ENCODE assay signal across 30 mouse cellular contexts in the genomic region with DNA sequence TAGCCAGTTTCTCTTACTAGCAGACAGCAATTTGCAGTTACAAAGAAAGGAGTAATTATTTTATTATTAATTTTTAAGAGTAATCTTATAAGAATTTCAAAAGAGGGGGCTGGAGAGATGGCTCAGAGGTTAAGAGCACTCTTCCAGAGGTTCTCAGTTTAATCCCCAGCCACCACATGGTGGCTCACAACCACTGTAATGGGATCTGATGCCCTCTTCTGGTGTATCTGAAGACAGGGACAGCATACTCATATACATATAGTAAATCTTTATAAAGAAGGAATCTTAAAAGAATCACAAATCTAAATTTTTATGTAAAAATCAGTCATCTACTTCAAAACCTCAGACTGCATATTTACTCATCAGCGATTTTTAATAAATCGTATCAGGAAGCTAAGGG.
DNase-seq lines count a peak whose midpoint lies in the region; ATAC-seq and TF ChIP-seq lines count a peak whose summit lies in the region.
"Had no signal": no experiment of that assay in that cellular context is flagged by ENCODE, and none has a peak within 500 bp of the region (broad histone marks: within the 10 kb centered on the region; RNA-seq: fewer than 3 reads in every experiment).

No protein-coding gene starts in this region.

- TF ChIP-seq EP300 in heart, postnatal 0 days (IDR thresholded peaks at IDR 0.05; ENCODE audit: low read depth) = no peak
- no peak for TF ChIP-seq EP300 in liver, postnatal 0 days (IDR thresholded peaks at IDR 0.05; ENCODE audit: low read depth)

- H3K4me2 ChIP-seq in heart, postnatal 0 days (ENCODE audit: low read depth, low read length) = no peak overlapping the region
- H3K4me2 ChIP-seq in liver, postnatal 0 days (ENCODE audit: low read depth, low read length) = no peak overlapping the region
- H3K4me2 ChIP-seq: embryonic facial prominence, embryonic 15.5 days; forebrain, embryonic 12.5 days; heart, embryonic 15.5 days; hindbrain, embryonic 12.5 days; kidney, embryonic 15.5 days; liver, embryonic 15.5 days; midbrain, embryonic 12.5 days; neural tube, embryonic 15.5 days had no signal

- H3K9me3 ChIP-seq in heart, postnatal 0 days (replicated peaks; ENCODE audit: control insufficient read depth, low read length) = no peaks in the 10 kb centered on the region
- H3K9me3 ChIP-seq in heart, embryonic 10.5 days = no peaks in the 10 kb centered on the region
- no peaks in the 10 kb centered on the region for H3K9me3 ChIP-seq in liver, postnatal 0 days (ENCODE audit: low read length)
- no peaks in the 10 kb centered on the region for H3K9me3 ChIP-seq in limb, embryonic 10.5 days (replicated peaks)
- H3K9me3 ChIP-seq: embryonic facial prominence, embryonic 10.5 days; embryonic facial prominence, embryonic 15.5 days; forebrain, embryonic 12.5 days; heart, embryonic 15.5 days; hindbrain, embryonic 12.5 days; kidney, embryonic 15.5 days; liver, embryonic 15.5 days; megakaryocyte, embryonic 14.5 days; midbrain, embryonic 12.5 days; neural tube, embryonic 15.5 days had no signal

- no peak for ATAC-seq in heart, postnatal 0 days (ENCODE audit: insufficient read depth, low read depth)
- ATAC-seq in liver, postnatal 0 days = no peak

- 86% methylated on average over 2 of the region's 2 CpGs for WGBS in heart, postnatal 0 days
- 97% methylated on average over 2 of the region's 2 CpGs for WGBS in heart, embryonic 10.5 days
- 93% methylated on average over 2 of the region's 2 CpGs for WGBS in liver, postnatal 0 days (ENCODE audit: insufficient replicate concordance)
- WGBS in limb, embryonic 10.5 days = 91% methylated on average over 2 of the region's 2 CpGs

- no peak overlapping the region for H3K9ac ChIP-seq in heart, postnatal 0 days (replicated peaks; ENCODE audit: low read depth, low read length)
- no peak overlapping the region for H3K9ac ChIP-seq in liver, postnatal 0 days (replicated peaks)
- H3K9ac ChIP-seq: embryonic facial prominence, embryonic 15.5 days; forebrain, embryonic 12.5 days; heart, embryonic 15.5 days; hindbrain, embryonic 12.5 days; kidney, embryonic 15.5 days; liver, embryonic 15.5 days; midbrain, embryonic 12.5 days; neural tube, embryonic 15.5 days had no signal

- H3K36me3 ChIP-seq in heart, postnatal 0 days (replicated peaks; ENCODE audit: control insufficient read depth, insufficient read depth, low read length) = no peaks in the 10 kb centered on the region
- no peaks in the 10 kb centered on the region for H3K36me3 ChIP-seq in heart, embryonic 10.5 days
- no peaks in the 10 kb centered on the region for H3K36me3 ChIP-seq in liver, postnatal 0 days (replicated peaks; ENCODE audit: insufficient read depth, low read length)
- H3K36me3 ChIP-seq in limb, embryonic 10.5 days = 0 out of 2 replicates have a peak, but pooled peaks cover 2% of the 10 kb centered on the region
- H3K36me3 ChIP-seq: forebrain, embryonic 12.5 days; heart, embryonic 15.5 days; hindbrain, embryonic 12.5 days; kidney, embryonic 15.5 days; liver, embryonic 15.5 days; midbrain, embryonic 12.5 days had no signal

- no peak overlapping the region for H3K27ac ChIP-seq in heart, postnatal 0 days (ENCODE audit: low read depth)
- no peak overlapping the region for H3K27ac ChIP-seq in heart, embryonic 10.5 days
- no peak overlapping the region for H3K27ac ChIP-seq in liver, postnatal 0 days (ENCODE audit: low read depth)
- H3K27ac ChIP-seq in limb, embryonic 10.5 days = no peak overlapping the region
- H3K27ac ChIP-seq: embryonic facial prominence, embryonic 10.5 days; embryonic facial prominence, embryonic 15.5 days; forebrain, embryonic 12.5 days; heart, embryonic 15.5 days; hindbrain, embryonic 12.5 days; kidney, embryonic 15.5 days; liver, embryonic 15.5 days; midbrain, embryonic 12.5 days; neural tube, embryonic 15.5 days had no signal

- 0 out of 2 replicates have a peak, but pooled peaks have one; percentile 22 for TF ChIP-seq CTCF in heart, postnatal 0 days (IDR thresholded peaks at IDR 0.05; ENCODE audit: low read depth)
- peak; percentile 24; the same call in 1 of the 2 replicates for TF ChIP-seq CTCF in liver, postnatal 0 days (IDR thresholded peaks at IDR 0.05; ENCODE audit: low read depth)

- DNase-seq in heart, postnatal 0 days (ENCODE audit: low spot score) = no peak
- DNase-seq in heart, embryonic 10.5 days (ENCODE audit: low spot score) = no peak
- no peak for DNase-seq in liver, postnatal 0 days
- DNase-seq in liver (no peak), 3T3-L1 (ENCODE audit: low read depth, low spot score) (peak; percentile 19), NIH3T3 (ENCODE audit: low read depth) (peak; percentile 7)
- no peak for DNase-seq in cerebellum, adult 11 months
- no peak for DNase-seq in limb, embryonic 10.5 days (ENCODE audit: low spot score)
- DNase-seq: adrenal gland, postnatal 14 days; B cell, adult 2 months; cerebellum, adult 18-20 months; cerebellum, postnatal 10 days; gastrocnemius, postnatal 14 days; heart, postnatal 36 days; kidney, adult 18-20 months; kidney, postnatal 36 days; lung, postnatal 4 days; retina, postnatal 1 day; right cerebral cortex, postnatal 25 days; spleen, adult 18-20 months had no signal

- 0 out of 2 replicates have a peak, but pooled peaks cover 6% of the 10 kb centered on the region for H3K4me1 ChIP-seq in heart, postnatal 0 days (ENCODE audit: control insufficient read depth, insufficient read depth)
- 0 out of 2 replicates have a peak, but pooled peaks cover 3% of the 10 kb centered on the region for H3K4me1 ChIP-seq in heart, embryonic 10.5 days
- no peaks in the 10 kb centered on the region for H3K4me1 ChIP-seq in liver, postnatal 0 days (ENCODE audit: insufficient read depth)
- H3K4me1 ChIP-seq in limb, embryonic 10.5 days = no peaks in the 10 kb centered on the region
- H3K4me1 ChIP-seq: embryonic facial prominence, embryonic 10.5 days; embryonic facial prominence, embryonic 15.5 days; forebrain, embryonic 12.5 days; heart, embryonic 15.5 days; hindbrain, embryonic 12.5 days; kidney, embryonic 15.5 days; liver, embryonic 15.5 days; megakaryocyte, embryonic 14.5 days; midbrain, embryonic 12.5 days; neural tube, embryonic 15.5 days had no signal

- H3K4me3 ChIP-seq in heart, postnatal 0 days (ENCODE audit: low read depth, low read length) = no peak overlapping the region
- H3K4me3 ChIP-seq in heart, embryonic 10.5 days = no peak overlapping the region
- no peak overlapping the region for H3K4me3 ChIP-seq in liver, postnatal 0 days (ENCODE audit: low read depth, low read length)
- H3K4me3 ChIP-seq in limb, embryonic 10.5 days = no peak overlapping the region
- H3K4me3 ChIP-seq: embryonic facial prominence, embryonic 10.5 days; embryonic facial prominence, embryonic 15.5 days; forebrain, embryonic 12.5 days; heart, embryonic 15.5 days; hindbrain, embryonic 12.5 days; kidney, embryonic 15.5 days; liver, embryonic 15.5 days; megakaryocyte, embryonic 14.5 days; midbrain, embryonic 12.5 days; neural tube, embryonic 15.5 days had no signal

- no peaks in the 10 kb centered on the region for H3K27me3 ChIP-seq in heart, postnatal 0 days (ENCODE audit: control insufficient read depth, insufficient read depth, low read length)
- no peaks in the 10 kb centered on the region for H3K27me3 ChIP-seq in heart, embryonic 10.5 days (ENCODE audit: insufficient read depth, poor library complexity, severe bottlenecking)
- no peaks in the 10 kb centered on the region for H3K27me3 ChIP-seq in liver, postnatal 0 days (ENCODE audit: insufficient read depth, low read length)
- H3K27me3 ChIP-seq in limb, embryonic 10.5 days (ENCODE audit: low read depth, poor library complexity, severe bottlenecking) = no peaks in the 10 kb centered on the region
- H3K27me3 ChIP-seq: embryonic facial prominence, embryonic 15.5 days; forebrain, embryonic 12.5 days; heart, embryonic 15.5 days; hindbrain, embryonic 12.5 days; kidney, embryonic 15.5 days; liver, embryonic 15.5 days; megakaryocyte, embryonic 14.5 days; midbrain, embryonic 12.5 days; neural tube, embryonic 15.5 days had no signal

Comparison
In these comparisons a context has a peak if more than half of its experiments do, and no peak if none do; other contexts are left out.
1. DNase-seq: peak in 3T3-L1 (single experiment) and NIH3T3 (single experiment); none in heart, postnatal 0 days (single experiment), heart, embryonic 10.5 days (single experiment), liver, postnatal 0 days (single experiment), liver (single experiment), cerebellum, adult 11 months (single experiment) and limb, embryonic 10.5 days (single experiment).